Mouse (Mus musculus) CD8-positive naive resting alpha-beta T cell, adult 2 months (primary cell): Measurements from ENCODE around the gene Dkkl1.
"Not testable (repeated sequence)": the region's sequence is repeated elsewhere in the genome, so short reads cannot be mapped to it uniquely, and the experiment has no call there.

Source experiments
- DNase-seq, 2 experiments: peaks; one replicate each; pipeline ENCODE4 v3.0.0; 2022; ENCODE audit warnings: low read depth in 2 of 2, low spot score in 2 of 2

The Dkkl1 gene

DNA sequence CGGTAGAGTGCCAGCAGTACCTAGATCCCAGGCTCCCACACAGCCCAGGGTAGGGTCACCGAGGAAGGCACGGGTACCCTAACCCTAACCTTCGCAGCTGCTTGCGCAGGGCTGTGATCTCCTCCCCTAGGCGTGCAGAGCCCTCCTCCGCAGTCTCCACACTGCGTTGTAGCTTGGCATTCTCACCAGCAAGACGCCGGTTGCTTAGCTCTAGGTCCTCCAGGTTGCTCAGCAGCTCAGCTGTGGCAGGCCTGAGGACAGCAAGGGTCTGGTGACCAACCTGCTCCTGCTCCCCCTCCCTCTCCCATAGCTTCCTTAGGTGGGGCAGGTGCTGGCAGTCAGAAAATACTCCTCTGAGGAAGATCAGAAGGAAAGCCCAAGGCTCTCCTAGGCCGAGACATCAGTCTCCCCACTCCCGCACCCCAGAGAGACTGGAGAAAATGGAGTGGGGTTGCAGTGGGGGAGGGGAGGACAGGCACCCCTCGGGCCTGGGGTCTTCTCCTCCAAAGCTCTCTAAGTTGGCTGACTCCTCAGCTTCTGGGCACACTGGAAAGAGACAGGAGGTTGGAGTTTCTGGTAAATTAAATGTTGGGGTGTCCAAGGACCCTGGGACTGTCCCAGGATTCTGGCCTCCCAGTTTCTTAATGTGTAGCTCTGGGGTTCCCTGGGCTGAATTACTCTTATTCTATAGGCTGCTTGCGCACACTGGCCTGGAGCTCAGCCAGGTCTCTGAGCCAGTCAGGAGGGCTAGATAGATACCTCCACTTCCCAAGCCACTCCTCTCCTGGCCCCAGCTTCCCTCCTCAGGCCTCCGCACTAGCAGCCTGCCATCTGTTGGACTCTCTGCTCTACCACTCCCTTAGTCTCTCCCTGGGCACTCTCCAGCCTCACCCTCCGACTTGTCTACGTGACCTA, 17.8 kb downstream of the Dkkl1 start:
- no peak for DNase-seq

GRCm38 (mm10) chr7:45193406-45193805, 18.5 kb downstream of the Dkkl1 start:
- DNase-seq = no peak

DNA sequence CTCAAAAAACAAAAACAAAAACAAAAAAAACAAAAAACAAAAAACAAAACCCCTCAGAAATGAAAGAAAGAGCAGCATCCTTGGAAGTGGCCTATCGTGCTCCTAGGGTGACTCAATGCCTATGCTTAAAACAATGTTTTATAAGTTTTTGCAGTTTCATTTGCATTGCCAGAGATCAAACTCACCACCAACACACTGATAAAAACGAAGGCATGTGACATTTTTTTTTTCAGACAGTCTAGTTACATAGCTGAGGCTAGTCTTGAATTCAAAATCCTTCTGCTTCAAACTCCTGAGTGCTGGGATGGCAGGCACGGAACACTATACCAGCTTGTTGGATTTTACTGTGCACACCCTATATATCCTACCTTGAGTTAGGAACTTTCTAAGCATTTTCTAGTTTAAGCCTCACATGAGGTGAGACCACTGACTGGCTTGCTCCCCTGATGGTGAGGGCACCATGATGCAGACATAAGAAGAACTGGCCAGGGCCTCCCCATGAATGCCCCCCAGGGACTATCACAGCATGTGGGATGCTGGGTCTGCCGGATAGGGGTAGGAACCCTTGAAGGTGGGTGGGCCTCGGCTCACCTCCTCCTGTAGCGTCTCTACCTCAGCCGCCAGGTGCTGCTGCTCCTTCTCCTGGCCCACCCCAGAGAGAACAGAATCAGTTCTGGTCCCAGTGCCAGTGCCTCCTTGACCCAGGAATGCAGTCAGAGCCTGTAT, 19.2 kb downstream of the Dkkl1 start:
- no peak for DNase-seq

DNA sequence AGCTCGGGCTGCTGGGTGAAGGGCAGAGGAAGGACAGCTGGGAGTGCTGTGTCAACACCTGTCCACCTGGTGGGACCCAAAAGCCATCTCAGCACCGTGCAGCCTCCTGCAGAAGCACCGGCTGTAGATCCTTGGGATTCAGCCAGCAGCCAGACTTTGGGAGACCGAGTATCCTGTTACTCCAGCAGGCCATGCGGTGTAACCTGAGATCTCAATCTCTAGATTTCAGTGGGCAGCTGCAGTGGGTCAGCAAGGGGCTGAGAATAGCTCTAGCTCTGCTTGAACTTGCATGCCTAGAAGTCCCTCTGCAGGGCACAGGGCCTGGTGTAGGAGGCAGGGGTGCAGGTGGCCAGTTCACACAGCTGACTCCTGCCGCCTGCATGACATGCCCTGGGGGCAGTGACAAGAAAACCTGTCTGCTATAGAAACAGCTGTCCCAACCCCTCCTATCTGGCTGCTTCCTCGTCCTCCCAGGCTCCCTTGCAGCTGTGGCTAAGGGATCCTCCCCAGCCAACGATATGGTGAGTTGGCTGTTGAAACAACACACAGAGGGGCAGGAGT, 20.1 kb downstream of the Dkkl1 start:
- no peak for DNase-seq

DNA sequence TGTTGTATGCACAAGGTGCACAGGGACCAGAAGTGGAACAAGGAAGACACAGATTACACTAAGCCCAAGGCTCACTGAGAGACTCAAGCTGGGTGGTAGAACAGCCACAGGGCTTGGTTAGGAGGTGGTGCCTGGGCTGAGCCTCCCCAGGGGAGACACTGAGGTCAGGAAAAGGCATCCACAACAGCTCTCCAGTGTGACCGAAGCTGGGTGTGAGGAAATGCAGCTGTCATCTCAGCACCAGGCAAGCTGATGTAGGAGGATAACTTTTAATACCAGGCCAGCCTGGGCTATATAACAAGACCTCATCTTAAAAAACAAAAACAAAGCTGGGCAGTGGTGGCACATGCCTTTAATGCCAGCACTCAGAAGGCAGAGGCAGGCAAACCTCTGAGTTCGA, 20.8 kb downstream of the Dkkl1 start:
- no peak for DNase-seq

DNA sequence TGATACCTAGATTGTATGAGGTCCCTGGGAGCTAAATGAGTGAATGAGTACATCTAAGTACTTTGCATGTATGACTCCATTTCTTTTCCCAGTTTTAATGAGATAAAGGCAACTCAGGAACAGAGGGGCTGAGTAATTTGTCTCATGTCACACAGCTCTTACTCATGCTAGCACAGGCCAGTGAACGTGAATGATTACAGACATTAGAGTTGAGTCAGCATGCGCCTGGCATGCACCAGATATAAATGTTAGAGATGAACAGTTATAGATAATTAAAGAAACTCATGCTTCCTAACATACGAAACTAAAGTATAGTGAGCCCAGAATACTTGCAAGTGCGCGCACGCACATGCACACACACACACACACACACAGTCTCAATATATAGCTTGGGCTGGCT, 21.8 kb downstream of the Dkkl1 start:
- DNase-seq = no peak

DNA sequence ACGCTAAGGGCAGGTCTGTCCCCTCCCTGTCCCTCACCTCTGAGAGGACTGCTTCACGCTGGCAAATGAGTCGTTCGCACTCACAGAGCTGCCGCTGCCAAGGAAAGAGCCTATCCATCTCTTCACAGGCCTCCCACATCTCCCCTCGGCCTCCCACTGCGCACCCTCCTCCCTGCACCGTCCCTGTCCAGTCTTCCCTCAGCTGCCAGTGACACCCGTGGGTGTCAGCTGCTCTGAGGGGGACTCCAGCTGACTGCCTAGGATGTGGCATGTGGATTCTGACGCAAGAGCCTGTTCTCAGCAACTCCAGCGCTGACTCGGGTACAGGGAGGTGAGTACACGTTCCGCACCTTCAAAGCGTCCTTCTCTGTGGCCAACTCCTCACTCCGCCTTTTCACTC, 22.3 kb downstream of the Dkkl1 start:
- no peak for DNase-seq

GRCm38 (mm10) chr7:45185921-45186320, 26.0 kb downstream of the Dkkl1 start:
- DNase-seq = no peak

- DNase-seq = no peak
Observed at GRCm38 (mm10) chr7:45183672-45184071, 28.3 kb downstream of the Dkkl1 start.

- no peak for DNase-seq
Observed at GRCm38 (mm10) chr7:45182606-45183005, 29.3 kb downstream of the Dkkl1 start.

GRCm38 (mm10) chr7:45182199-45182601, 29.7 kb downstream of the Dkkl1 start:
- peak; percentile 61 to 70 for DNase-seq

DNA sequence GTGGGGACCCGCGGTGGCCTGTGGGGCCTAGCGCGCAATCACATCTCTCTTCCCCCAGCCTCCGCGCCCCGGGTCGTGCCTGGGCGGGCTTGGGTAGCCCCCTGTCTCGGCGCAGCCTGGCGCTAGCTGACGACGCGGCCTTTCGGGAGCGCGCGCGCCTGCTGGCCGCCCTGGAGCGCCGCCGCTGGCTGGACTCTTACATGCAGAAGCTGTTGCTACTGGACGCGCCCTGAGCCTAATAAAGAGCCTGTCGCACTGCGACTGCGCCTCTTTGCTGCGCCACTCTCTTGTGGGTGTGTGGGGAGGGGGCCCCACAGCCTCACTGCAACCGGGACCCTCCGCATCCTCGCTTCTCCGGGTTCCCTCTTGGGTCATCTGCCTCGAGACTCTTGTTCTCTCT, 30.4 kb downstream of the Dkkl1 start:
- DNase-seq = no peak

- DNase-seq = no peak
Observed at GRCm38 (mm10) chr7:45180896-45181477, 31.0 kb downstream of the Dkkl1 start, which contains the start of gene Pth2. Pth2 (plus strand) TSS chr7:45180995.

DNA sequence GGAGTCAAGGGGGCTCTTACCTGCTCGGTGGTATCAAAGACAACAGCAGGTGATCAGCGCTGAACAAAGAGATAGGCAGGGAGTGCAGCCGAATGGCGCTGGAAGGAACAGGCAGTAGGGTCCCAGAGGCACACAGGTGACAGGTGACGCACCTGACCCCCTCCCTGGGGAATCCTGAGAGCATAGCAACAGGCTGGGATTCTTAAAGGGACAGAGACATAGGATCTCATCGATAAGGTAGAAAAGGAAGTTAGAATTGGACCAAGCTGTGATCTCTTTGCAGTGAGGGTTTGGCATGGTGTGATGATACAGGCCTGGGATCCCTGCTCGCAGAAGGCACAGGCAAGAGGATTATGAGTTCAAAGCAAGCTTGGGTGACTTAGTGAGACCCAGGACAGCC, 32.5 kb downstream of the Dkkl1 start, which contains the start of gene Gfy:
Gfy (minus strand) TSS at position 101 of the 400 bp plus-strand sequence.
- no peak for DNase-seq

DNA sequence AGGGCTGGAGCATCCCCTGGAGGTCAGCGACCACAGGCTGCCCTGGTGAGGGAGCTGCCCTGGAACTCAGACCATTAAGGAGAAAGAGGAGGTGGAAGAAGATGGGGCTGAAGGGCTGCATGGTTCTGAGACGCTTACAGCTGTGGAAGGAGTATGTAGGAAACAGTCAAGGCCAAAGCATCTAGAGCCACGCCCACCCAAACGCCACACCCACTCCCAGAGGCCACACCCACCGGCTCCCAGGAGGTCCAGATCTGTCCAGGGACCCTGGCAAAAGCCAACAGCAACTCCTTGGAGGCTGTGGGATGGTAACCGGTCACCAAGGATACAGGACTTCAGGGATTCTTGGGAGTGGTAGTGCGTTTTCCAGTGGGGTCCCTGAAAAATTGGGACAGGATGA, 33.4 kb downstream of the Dkkl1 start:
- DNase-seq = no peak

GRCm38 (mm10) chr7:45176356-45176755, 35.6 kb downstream of the Dkkl1 start:
- no peak for DNase-seq

GRCm38 (mm10) chr7:45175929-45176328, 36.0 kb downstream of the Dkkl1 start:
- DNase-seq = no peak

GRCm38 (mm10) chr7:45175398-45175797, 36.5 kb downstream of the Dkkl1 start:
- no peak for DNase-seq

- no peak for DNase-seq
Observed at GRCm38 (mm10) chr7:45174567-45175280, 37.2 kb downstream of the Dkkl1 start.

- not testable (repeated sequence) for DNase-seq
Observed at GRCm38 (mm10) chr7:45173772-45174171, 38.2 kb downstream of the Dkkl1 start.

- peak; percentile 44 to 63 for DNase-seq
Observed at GRCm38 (mm10) chr7:45172974-45173373, 39.0 kb downstream of the Dkkl1 start.
